Mouse (Mus musculus) limb, embryonic 13.5 days (tissue): Measurements from ENCODE around the gene Acot1. TPM values are rescaled to one million over a fixed set of nuclear protein-coding genes. Genes with fewer than 3 reads are reported as not detected.

Experiments used
- polyA plus RNA-seq: library from polyadenylated mRNA; unstranded; fragments of >200 nt; fragmentation: Nextera tagmentation; extraction: Ambion mirVana; gene quantifications from 2 replicates; pipeline ENCODE4 v1.2.1, GENCODE M21; 2015

Acot1 gene
- polyA plus RNA-seq, 1 experiment from 2014 or later = 33.7 TPM

Other genes starting within 250 kb of the Acot1 start
- gene Papln, start 245.9 kb upstream of the Acot1 start, polyA plus RNA-seq = 0.86 and 1.3 TPM in 2 replicates
- gene Numb, start 87.6 kb upstream of the Acot1 start, polyA plus RNA-seq = 36.0 and 40.7 TPM in 2 replicates
- gene Riox1, start 58.9 kb upstream of the Acot1 start, polyA plus RNA-seq = 11.2 and 11.7 TPM in 2 replicates
- not detected in 2 replicates for gene Heatr4, start 24.6 kb upstream of the Acot1 start, polyA plus RNA-seq
- gene Acot2, start 21.6 kb upstream of the Acot1 start, polyA plus RNA-seq = 21.1 and 25.0 TPM in 2 replicates
- gene Acot4, start 28.9 kb downstream of the Acot1 start, polyA plus RNA-seq = 0.23 and 0.63 TPM in 2 replicates
- not detected in 2 replicates for gene Gm49366, start 29.4 kb downstream of the Acot1 start, polyA plus RNA-seq
- gene Acot3, start 42.7 kb downstream of the Acot1 start, polyA plus RNA-seq = 0.17 and 0.20 TPM in 2 replicates
- not detected in 2 replicates for gene Acot5, start 59.8 kb downstream of the Acot1 start, polyA plus RNA-seq
- 1.1 and 1.3 TPM in 2 replicates for gene Acot6, start 91.2 kb downstream of the Acot1 start, polyA plus RNA-seq
- 6.1 and 7.8 TPM in 2 replicates for gene Dnal1, start 104.9 kb downstream of the Acot1 start, polyA plus RNA-seq
- 1.0 and 1.4 TPM in 2 replicates for gene Pnma1, start 139.0 kb downstream of the Acot1 start, polyA plus RNA-seq
- 8.9 and 9.9 TPM in 2 replicates for gene Elmsan1, start 209.4 kb downstream of the Acot1 start, polyA plus RNA-seq